Mouse (Mus musculus) ovary, postnatal 14 days (tissue): ENCODE data around the gene Prpf18.
A peak's percentile ranks its signal among the peaks of the same experiment; 100 is the strongest.
"Not testable (repeated sequence)": the region's sequence is repeated elsewhere in the genome, so short reads cannot be mapped to it uniquely, and the experiment has no call there.

Source experiments
- DNase-seq: peaks from one replicate; pipeline ENCODE4 v3.0.0; 2022; ENCODE audit warnings: low spot score

The Prpf18 gene

GRCm38 (mm10) chr2:4614276-4614929 lies 37.5 kb downstream of the Prpf18 start:
- not testable (repeated sequence) for DNase-seq

- DNase-seq, result no peak
These were observed 40.2 kb downstream of the Prpf18 start for GRCm38 (mm10) chr2:4611704-4612103.

- no peak for DNase-seq
These were observed 40.6 kb downstream of the Prpf18 start for GRCm38 (mm10) chr2:4611295-4611694.

- DNase-seq, result no peak
These were observed 42.5 kb downstream of the Prpf18 start for GRCm38 (mm10) chr2:4609433-4609832.

- no peak for DNase-seq
These were observed 43.7 kb downstream of the Prpf18 start for GRCm38 (mm10) chr2:4608253-4608652.

GRCm38 (mm10) chr2:4606559-4606958 lies 45.4 kb downstream of the Prpf18 start:
- no peak for DNase-seq

GRCm38 (mm10) chr2:4603361-4603945 lies 48.5 kb downstream of the Prpf18 start:
- no peak for DNase-seq

GRCm38 (mm10) chr2:4601034-4601890 lies 50.7 kb downstream of the Prpf18 start:
- DNase-seq, result peak; percentile 59

- no peak for DNase-seq
These were observed 54.9 kb downstream of the Prpf18 start for GRCm38 (mm10) chr2:4596992-4597391.

- DNase-seq, result no peak
These were observed 58.0 kb downstream of the Prpf18 start for GRCm38 (mm10) chr2:4593878-4594387.

GRCm38 (mm10) chr2:4593433-4593832 lies 58.5 kb downstream of the Prpf18 start:
- no peak for DNase-seq

- no peak for DNase-seq
These were observed 59.2 kb downstream of the Prpf18 start for GRCm38 (mm10) chr2:4592666-4593065.

- no peak for DNase-seq
These were observed 60.3 kb downstream of the Prpf18 start for GRCm38 (mm10) chr2:4591647-4592046.

GRCm38 (mm10) chr2:4587685-4588409 lies 64.1 kb downstream of the Prpf18 start:
- no peak for DNase-seq

- no peak for DNase-seq
These were observed 65.7 kb downstream of the Prpf18 start for GRCm38 (mm10) chr2:4586245-4586644.

- DNase-seq, result no peak
These were observed 67.7 kb downstream of the Prpf18 start for GRCm38 (mm10) chr2:4584252-4584651.

GRCm38 (mm10) chr2:4582930-4583329 lies 69.0 kb downstream of the Prpf18 start:
- no peak for DNase-seq

GRCm38 (mm10) chr2:4580666-4581065 lies 71.2 kb downstream of the Prpf18 start:
- no peak for DNase-seq

- DNase-seq, result no peak
These were observed 72.4 kb downstream of the Prpf18 start for GRCm38 (mm10) chr2:4579357-4580068.

- no peak for DNase-seq
These were observed 73.6 kb downstream of the Prpf18 start for GRCm38 (mm10) chr2:4578291-4578690.

- no peak for DNase-seq
These were observed 75.9 kb downstream of the Prpf18 start for GRCm38 (mm10) chr2:4575975-4576374.
